Comparison of ENCODE assay signal across 13 mouse cellular contexts in the genomic region with DNA sequence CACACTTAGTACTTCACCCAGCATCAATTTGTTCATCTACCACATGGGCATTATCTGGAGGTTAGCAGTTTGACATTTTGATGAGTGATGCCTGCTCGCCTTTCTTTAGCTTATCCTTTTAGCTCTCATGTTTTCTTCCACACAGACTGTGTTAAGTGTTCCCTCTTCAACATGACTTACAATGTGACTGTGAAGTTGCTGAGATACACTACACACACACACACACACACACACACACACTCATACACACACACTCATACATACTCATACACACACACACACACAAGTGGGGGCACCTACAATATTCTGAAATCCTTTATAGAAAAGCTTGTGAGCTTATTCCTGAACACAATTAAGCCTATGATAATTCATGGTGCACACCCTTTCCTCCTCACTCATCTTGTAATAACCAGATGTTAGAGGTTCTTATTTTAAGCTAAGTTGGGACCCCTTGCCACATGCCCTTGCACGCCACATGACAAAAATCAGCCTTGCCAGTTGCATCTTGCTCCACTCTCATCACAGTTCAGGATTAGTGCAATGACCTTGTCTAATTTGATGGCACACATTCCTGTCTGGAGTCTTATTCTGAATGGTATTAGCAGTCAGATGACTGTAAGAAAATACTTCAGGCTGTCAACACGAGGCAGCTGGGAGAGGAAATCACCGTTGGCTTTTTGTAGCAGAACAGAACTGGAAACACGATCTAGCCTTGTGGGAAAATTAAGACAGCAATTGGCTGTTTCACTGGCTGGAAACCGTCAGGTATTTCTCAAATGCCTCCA.
DNase-seq lines count a peak whose midpoint lies in the region; ATAC-seq and TF ChIP-seq lines count a peak whose summit lies in the region.
"Had no signal": no experiment of that assay in that cellular context is flagged by ENCODE, and none has a peak within 500 bp of the region (broad histone marks: within the 10 kb centered on the region; RNA-seq: fewer than 3 reads in every experiment).

No protein-coding gene starts in this region.

- no peak overlapping the region for H3K27ac ChIP-seq in embryonic facial prominence, embryonic 11.5 days (replicated peaks; ENCODE audit: low read depth, low read length)
- H3K27ac ChIP-seq in heart, embryonic 10.5 days = peak overlapping the region; percentile 56
- no peak overlapping the region for H3K27ac ChIP-seq in forebrain, postnatal 0 days (ENCODE audit: low read depth, low read length)
- no peak overlapping the region for H3K27ac ChIP-seq in forebrain, embryonic 10.5 days
- H3K27ac ChIP-seq: kidney, embryonic 15.5 days; neural tube, embryonic 13.5 days had no signal

- peak; percentile 13 for DNase-seq in embryo, embryonic 10.5 days (ENCODE audit: low spot score)
- DNase-seq in embryonic facial prominence, embryonic 11.5 days (ENCODE audit: low spot score) = peak; percentile 28
- peak; percentile 80 for DNase-seq in heart, embryonic 10.5 days (ENCODE audit: low spot score)
- peak; percentile 6 to 34 for DNase-seq in heart, postnatal 36 days
- DNase-seq in forebrain, postnatal 0 days = no peak
- DNase-seq in forebrain, embryonic 10.5 days (ENCODE audit: extremely low spot score, low spot score) = no peak
- DNase-seq in lung, postnatal 4 days = no peak
- DNase-seq: cerebellum, adult 11 months; lung, embryonic 14.5 days; thymus, adult 2 months had no signal

- H3K36me3 ChIP-seq in embryonic facial prominence, embryonic 11.5 days (replicated peaks; ENCODE audit: control insufficient read depth, insufficient read depth, low read depth, low read length) = no peaks in the 10 kb centered on the region
- no peaks in the 10 kb centered on the region for H3K36me3 ChIP-seq in heart, embryonic 10.5 days
- no peaks in the 10 kb centered on the region for H3K36me3 ChIP-seq in forebrain, postnatal 0 days (ENCODE audit: insufficient read depth)
- no peaks in the 10 kb centered on the region for H3K36me3 ChIP-seq in forebrain, embryonic 10.5 days (replicated peaks)
- H3K36me3 ChIP-seq: kidney, embryonic 15.5 days; neural tube, embryonic 13.5 days had no signal

- no peak overlapping the region for H3K9ac ChIP-seq in embryonic facial prominence, embryonic 11.5 days (replicated peaks; ENCODE audit: low read length)
- H3K9ac ChIP-seq in forebrain, postnatal 0 days = no peak overlapping the region
- H3K9ac ChIP-seq: kidney, embryonic 15.5 days; lung, embryonic 14.5 days; neural tube, embryonic 13.5 days had no signal

- peak; percentile 59; the same call in 1 of the 2 replicates for ATAC-seq in embryonic facial prominence, embryonic 11.5 days (replicated peaks; ENCODE audit: insufficient number of reproducible peaks, low FRiP score, low TSS enrichment, low read depth)
- no peak for ATAC-seq in forebrain, postnatal 0 days
- ATAC-seq: activated CD4-positive, CD25-positive, alpha-beta regulatory T cell, adult 4 months had no signal

- H3K4me2 ChIP-seq in embryonic facial prominence, embryonic 11.5 days (ENCODE audit: low read depth, low read length) = no peak overlapping the region
- H3K4me2 ChIP-seq in forebrain, postnatal 0 days (ENCODE audit: low read depth) = no peak overlapping the region
- H3K4me2 ChIP-seq: kidney, embryonic 15.5 days; lung, embryonic 14.5 days; neural tube, embryonic 13.5 days had no signal

- H3K4me1 ChIP-seq in embryonic facial prominence, embryonic 11.5 days (ENCODE audit: control insufficient read depth, insufficient read depth, low read length) = no peaks in the 10 kb centered on the region
- no peaks in the 10 kb centered on the region; the same call in 1 of the 2 replicates for H3K4me1 ChIP-seq in heart, embryonic 10.5 days
- H3K4me1 ChIP-seq in forebrain, postnatal 0 days (ENCODE audit: insufficient read depth) = no peaks in the 10 kb centered on the region
- H3K4me1 ChIP-seq in forebrain, embryonic 10.5 days = no peaks in the 10 kb centered on the region
- H3K4me1 ChIP-seq: kidney, embryonic 15.5 days; neural tube, embryonic 13.5 days had no signal

- H3K4me3 ChIP-seq in embryonic facial prominence, embryonic 11.5 days (ENCODE audit: low read depth, low read length) = no peak overlapping the region
- H3K4me3 ChIP-seq in heart, embryonic 10.5 days = no peak overlapping the region
- no peak overlapping the region for H3K4me3 ChIP-seq in forebrain, postnatal 0 days (ENCODE audit: low read depth, low read length)
- no peak overlapping the region for H3K4me3 ChIP-seq in forebrain, embryonic 10.5 days
- H3K4me3 ChIP-seq: kidney, embryonic 15.5 days; neural tube, embryonic 13.5 days had no signal

- intact Hi-C loops in heart, postnatal 36 days (cut with DNase I) = no loop called here

- no peaks in the 10 kb centered on the region for H3K9me3 ChIP-seq in embryonic facial prominence, embryonic 11.5 days (replicated peaks; ENCODE audit: control insufficient read depth, low read length)
- H3K9me3 ChIP-seq in heart, embryonic 10.5 days = no peaks in the 10 kb centered on the region
- H3K9me3 ChIP-seq in forebrain, postnatal 0 days (ENCODE audit: low read length) = no peaks in the 10 kb centered on the region
- no peaks in the 10 kb centered on the region for H3K9me3 ChIP-seq in forebrain, embryonic 10.5 days
- H3K9me3 ChIP-seq: kidney, embryonic 15.5 days; neural tube, embryonic 13.5 days had no signal

- no peaks in the 10 kb centered on the region for H3K27me3 ChIP-seq in embryonic facial prominence, embryonic 11.5 days (ENCODE audit: control insufficient read depth, insufficient read depth, low read length)
- no peaks in the 10 kb centered on the region for H3K27me3 ChIP-seq in heart, embryonic 10.5 days (ENCODE audit: insufficient read depth, poor library complexity, severe bottlenecking)
- H3K27me3 ChIP-seq in forebrain, postnatal 0 days (ENCODE audit: insufficient read depth, low read length) = no peaks in the 10 kb centered on the region
- no peaks in the 10 kb centered on the region for H3K27me3 ChIP-seq in forebrain, embryonic 10.5 days (ENCODE audit: poor library complexity, severe bottlenecking)
- H3K27me3 ChIP-seq: kidney, embryonic 15.5 days; neural tube, embryonic 13.5 days had no signal

- no peak for TF ChIP-seq CTCF in forebrain, postnatal 0 days (IDR thresholded peaks at IDR 0.05; ENCODE audit: low read depth)

- WGBS in embryonic facial prominence, embryonic 11.5 days = 43% methylated on average over 6 of the region's 6 CpGs
- WGBS in heart, embryonic 10.5 days = 35% methylated on average over 6 of the region's 6 CpGs
- WGBS in forebrain, postnatal 0 days = 71% methylated on average over 6 of the region's 6 CpGs
- WGBS in forebrain, embryonic 10.5 days = 72% methylated on average over 6 of the region's 6 CpGs

Comparison
In these comparisons a context has a peak if more than half of its experiments do, and no peak if none do; other contexts are left out.
1. DNase-seq: peak in embryo, embryonic 10.5 days (single experiment), embryonic facial prominence, embryonic 11.5 days (single experiment), heart, embryonic 10.5 days (single experiment) and heart, postnatal 36 days (2 of 2); none in forebrain, postnatal 0 days (single experiment), forebrain, embryonic 10.5 days (single experiment) and lung, postnatal 4 days (0 of 2).